Mouse (Mus musculus): ENCODE data around the gene Trio.

Trio gene

DNA sequence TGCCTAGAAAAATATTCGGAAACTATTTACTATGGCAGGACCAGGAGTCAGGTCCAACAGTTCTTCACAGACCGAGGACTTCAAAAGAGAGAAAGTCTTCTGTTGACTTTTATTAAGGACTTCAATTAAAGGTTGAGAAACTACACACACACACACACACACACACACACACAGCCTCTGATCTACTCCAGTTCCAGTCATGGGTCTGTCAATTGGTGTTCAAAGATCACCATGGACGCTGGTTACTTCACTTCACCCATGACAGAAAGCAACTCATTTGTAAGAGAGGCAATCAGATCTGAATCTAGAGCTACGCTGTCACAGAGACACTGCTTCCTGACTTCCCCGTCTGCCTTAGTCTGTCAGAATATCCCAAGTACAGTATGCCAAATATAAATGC, 33.1 kb downstream of the Trio start:
- CTCF ChIA-PET = no interaction called here

DNA sequence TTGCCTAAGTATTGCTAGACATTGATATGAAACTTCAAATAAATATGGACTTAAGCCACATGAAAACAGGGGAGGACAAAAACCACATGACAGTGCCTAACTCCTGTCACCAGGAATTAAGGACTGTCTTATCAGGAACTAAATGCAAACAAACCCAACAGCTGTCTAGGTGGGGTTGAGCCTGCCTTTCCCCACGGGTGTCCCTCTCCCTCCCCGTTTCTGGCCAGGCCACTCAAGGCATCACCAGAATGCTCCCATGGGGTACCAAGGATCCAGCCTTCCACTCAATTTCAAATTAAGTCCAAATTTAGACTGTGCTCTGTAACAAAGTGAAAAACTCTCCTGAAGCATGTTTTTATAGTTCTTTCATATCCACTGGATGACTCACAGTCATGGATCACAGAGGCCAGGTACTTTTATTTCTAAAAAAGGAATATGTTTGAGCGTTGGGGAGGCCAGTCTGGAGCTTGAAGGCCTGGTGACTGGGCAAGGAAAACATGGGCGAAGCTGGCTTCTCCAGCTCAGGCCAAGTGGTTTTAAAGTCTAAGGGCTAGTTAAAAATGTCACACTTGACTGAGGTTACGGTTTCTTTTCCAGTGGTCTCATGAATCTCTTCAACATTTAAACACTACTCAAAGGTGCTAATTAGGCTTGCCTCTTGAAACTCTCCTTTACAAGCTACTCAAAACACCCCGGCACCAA, 33.6 kb downstream of the Trio start:
- CTCF ChIA-PET = no interaction called here

DNA sequence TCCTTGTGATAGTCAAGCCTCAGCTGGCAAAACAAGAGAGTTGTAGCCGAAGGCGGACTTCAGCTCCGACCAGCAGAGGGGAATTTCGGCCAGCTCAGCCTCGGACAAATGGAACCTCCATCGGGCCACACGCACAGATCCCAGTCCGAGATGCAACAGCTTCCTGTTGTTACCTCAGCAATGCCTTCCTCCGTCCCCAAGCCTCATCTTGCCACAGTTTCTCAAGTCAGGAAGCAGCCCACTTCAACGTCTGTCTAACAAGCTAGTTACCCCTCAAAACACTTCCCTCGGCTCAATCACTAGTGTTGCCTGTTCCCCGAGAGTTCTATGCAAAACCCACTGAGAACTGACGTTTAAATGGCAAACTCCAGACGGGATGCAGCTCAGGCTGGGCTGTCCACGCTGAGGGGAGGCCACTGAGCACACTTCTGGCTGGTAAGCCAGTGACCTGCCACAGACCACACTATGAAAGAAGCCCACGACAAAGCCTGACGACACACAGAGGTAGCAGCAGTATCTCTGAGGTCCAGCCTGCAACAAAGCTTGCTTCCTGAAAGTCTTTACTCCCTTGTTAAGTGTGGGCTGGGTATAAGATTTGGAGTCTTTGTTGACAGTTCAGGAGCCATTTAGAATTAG, 34.5 kb downstream of the Trio start:
- CTCF ChIA-PET = no interaction called here

DNA sequence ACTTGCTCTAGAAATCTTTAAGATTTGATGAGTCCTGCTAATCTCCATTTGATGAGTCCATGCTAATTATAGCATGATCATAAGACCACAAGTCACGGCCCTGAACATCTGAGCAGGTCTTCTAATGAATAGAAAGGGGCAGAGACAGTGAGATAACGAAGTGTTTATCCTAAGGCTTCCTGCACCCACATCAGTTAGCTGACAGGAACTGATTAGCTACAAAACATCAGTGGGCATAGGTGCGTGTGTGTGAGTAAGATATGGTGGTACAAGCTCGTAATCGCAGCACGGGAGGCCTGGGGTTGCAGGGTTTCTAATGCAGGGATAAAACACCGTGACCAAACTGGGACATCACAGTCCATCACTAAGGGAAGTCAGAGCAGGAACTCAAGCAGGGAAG, 37.7 kb downstream of the Trio start:
- CTCF ChIA-PET = no interaction called here

DNA sequence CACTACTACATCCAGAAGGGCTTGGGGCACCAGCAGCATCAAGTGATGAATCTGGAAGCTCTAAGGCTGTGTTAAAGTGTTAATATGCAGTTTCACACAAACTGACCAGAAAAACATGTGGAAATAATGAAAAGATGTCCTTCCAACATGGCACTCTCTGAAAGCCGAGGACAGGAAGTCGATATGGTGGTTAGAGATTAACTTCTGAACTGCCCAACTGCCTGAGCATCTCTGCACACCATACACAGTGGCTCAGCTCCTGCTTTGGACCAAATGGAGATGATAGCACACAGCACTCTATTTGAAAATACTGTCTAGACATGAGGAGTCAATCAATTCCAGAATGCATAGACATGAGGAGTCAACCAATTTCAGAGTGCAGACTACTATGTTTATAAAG, 40.8 kb downstream of the Trio start:
- CTCF ChIA-PET = no interaction called here

DNA sequence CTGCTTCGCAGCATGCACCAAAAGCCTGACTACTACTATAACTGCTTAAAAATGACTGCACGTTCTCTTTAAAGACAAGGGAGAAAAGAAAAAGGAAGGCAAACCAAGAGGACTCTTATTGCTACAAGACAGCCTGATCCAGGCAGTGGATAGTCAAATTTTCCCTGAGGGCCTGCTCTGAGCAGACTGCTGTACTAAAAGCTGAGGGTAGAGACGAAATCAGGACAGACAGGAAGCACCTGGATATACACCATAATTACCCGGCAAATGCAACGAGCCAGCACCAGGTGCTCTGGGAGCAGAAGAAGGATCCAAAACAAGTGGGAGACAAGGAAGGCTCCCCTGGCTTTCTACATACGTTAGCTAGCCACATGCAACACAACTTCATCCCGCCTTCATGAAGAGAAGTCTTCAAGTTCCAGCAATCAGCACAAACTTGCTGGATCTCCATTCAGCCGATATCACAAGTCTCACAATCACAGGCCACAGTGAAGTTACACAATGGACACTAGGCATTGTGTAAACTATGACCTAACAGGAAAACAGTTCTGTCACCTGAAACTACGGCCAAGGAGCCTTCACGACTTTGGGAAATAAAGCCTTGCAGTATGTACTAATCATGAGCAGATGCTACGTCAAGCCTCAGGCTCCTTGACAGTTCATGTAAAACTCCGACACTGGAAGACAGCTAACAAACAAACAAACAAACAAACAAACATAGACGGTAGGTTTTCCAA, 43.7 kb downstream of the Trio start:
- CTCF ChIA-PET = no interaction called here

DNA sequence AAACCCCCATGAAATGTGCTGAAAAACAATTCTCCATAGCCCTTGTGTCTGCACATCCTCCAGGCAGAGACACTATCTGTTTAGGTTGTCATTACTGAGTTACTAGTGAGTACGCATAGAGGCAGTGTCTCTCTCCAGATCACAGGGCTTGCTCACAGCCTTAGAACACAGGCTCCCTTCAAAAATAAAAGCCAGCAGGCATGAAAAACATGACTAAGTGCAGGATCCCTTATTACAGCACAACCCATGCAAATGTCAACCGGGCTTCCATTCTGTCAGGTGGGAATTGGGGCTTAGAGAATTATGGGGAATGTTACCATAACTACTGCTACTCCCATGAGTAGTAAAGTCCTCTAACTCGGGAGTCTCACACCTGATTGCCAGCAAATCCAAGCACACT, 44.4 kb downstream of the Trio start:
- CTCF ChIA-PET = no interaction called here

DNA sequence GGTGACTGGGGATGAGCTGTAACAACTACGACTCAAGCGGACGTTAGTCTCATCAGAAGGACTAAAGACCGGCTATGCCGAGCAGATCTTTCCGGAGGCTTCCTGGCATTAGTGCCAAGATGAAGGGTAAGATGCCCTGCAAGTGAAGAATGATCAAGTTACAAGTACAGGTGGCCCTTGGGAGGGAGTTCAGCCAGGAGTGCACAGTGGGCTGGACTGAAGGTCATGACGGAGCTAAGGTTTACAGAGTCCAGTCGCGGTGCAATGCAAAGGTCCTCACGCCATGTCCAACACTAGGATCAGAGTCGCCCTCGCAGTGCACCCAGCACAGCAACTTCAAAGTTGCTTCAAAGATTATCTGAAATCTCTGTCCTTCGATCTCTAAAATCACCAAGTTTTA, 45.2 kb downstream of the Trio start:
- CTCF ChIA-PET = no interaction called here

DNA sequence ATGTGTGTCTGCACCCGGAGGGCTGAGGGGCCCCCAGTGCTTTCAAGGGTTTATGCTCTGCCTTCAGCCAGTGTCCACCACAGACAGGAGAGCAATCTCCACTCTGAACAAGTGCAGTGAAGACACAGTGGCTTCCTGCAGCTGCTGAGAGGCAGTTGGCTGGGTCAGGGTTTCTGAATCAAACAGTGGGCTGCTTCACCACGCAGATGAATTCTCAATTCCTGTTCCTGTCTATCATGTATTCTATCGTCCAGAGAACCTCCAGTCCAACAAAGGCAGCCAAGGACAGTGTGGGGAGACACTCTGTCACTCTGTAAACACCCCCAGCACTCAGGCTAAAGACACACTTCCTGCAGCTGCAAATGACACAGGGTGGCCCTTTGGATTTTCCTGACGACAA, 48.7 kb downstream of the Trio start:
- CTCF ChIA-PET = interaction anchor here (0.6 kb wide), 1 partner anchor 50 kb away, joined by 3 read pairs; no protein-coding TSS in a partner anchor

DNA sequence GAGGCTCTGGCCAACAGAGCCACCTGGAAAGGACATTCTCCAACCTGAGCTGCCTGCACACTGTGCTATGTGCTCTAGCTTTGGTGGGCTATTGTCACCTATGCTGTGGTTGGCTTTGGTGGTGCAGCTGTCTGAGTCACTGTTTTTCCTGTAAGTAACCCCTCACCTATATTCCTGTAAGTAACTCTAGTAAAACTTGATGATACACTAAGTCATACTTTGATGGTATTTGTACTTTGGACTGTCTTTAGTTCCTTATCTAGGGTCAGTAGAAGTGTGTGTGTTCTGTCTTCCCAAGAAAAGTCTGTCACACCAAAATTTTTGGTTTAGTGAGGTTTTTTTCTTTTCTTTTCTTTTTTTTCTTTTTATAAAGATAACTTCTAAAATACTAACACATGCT, 49.3 kb downstream of the Trio start:
- CTCF ChIA-PET = no interaction called here

DNA sequence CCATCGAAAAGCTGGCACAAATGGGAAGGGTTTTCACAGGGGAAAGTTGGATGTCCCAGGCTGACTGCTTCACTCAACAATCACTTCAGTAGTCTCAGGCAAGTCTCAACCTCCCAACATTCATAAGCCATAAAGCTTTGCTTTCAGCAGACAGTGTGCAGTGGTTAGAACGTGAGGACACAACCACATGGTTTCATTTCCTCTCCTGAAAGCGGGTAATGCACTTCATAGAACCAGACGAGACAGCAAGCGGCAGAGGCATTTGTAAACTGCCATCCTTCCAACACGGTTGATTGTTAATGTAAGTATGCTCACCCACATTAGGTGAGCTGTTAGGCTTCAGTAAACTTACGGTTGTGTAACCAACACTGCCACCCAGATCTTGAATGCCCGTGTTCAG, 51.0 kb downstream of the Trio start:
- CTCF ChIA-PET = interaction anchor here (0.7 kb wide), 1 partner anchor 135 kb away, joined by 3 read pairs; no protein-coding TSS in a partner anchor

DNA sequence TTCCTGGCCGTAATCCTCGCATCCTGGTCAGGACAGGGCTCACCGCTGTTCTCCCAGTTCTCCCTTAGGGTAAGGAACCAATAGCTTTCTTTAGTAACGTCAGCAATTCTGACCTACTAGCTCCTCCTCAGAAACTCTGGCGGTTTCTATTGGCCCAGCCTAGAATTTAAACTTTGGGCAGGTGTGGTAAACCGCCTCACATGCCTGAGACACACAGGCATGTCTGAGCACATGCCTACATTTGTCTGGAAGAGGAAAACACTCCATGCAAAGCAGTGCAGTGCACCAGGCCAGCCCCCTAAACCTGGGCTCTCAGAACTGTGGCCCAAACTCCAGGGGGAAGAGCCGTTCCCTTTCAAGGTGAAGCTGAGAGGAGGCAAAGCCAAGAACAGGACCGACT, 57.5 kb downstream of the Trio start:
- CTCF ChIA-PET = no interaction called here

DNA sequence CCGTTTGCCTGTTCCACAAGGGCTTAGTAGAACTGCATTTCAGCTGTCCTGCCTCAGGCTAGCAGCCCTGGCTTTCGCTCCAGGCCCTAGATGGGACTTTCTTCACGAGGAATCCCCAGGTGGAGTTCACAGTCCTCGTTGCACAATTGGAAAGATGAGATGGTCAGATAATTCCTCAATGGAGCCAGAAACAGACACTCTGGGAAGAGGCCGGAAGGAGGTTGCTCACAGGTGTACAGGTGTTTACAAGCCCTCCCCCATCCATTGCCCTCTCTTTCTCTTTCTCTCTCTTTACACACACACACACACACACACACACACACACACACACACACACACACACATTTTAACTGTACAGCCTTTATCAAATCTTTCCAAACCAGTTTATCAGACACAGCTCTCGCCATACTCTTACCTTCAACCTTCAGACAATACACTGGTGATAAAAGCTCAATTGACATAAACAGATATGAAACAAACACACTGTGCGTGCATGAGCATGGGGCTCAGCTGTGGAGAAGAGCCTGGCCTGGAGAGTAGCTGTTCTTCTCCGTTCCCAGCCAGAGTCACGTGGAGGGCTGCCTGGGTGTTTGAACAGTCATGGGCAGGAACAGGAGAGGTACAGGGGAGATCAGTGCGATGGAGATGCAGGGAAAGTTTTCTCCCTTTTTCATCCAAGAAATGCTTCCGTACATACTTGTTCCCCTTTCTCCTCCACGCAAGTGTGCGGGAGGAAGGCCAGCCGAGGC, 58.3 kb downstream of the Trio start:
- CTCF ChIA-PET = interaction anchor here (0.8 kb wide), 1 partner anchor 53 kb away, joined by 6 read pairs; no protein-coding TSS in a partner anchor

DNA sequence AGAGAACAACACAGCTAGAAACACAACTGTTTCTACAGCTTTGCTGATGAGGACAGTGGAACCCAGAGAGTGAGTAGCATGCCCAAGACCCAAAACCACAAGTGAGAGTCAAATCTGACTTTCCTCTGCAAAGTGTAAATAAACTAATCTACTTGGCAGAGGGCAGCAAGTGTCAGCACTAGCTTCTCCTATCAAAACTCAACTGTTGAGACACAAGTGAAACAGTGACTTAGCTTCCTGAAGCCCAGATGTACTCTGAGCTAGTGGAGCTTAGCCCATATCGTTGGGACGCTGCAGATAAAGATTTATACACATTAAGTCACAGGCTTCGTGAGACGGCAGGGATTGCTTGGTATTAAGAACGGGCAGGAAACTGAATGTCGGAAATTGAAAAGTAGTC, 60.8 kb downstream of the Trio start:
- CTCF ChIA-PET = interaction anchor here (0.6 kb wide), 1 partner anchor 219 kb away, joined by 3 read pairs; no protein-coding TSS in a partner anchor

DNA sequence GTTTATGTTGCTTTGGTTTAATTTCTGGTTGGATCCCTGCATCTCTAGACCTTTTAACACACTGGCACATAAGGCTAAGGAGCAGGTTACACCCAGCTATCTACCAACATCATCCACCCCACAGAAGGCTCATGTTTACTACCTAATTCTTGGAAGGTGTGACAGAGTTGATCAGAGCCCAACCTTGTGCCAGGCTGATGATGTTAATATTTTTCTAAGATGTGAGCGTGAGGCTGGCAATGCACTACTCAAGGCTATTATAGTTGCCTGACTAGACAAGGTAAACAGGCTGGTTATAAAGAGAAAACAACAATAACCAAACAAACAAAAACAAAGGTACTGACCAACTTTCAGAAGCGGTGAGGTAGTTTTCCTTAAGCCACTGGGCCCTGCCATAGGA, 62.1 kb downstream of the Trio start:
- CTCF ChIA-PET = no interaction called here

DNA sequence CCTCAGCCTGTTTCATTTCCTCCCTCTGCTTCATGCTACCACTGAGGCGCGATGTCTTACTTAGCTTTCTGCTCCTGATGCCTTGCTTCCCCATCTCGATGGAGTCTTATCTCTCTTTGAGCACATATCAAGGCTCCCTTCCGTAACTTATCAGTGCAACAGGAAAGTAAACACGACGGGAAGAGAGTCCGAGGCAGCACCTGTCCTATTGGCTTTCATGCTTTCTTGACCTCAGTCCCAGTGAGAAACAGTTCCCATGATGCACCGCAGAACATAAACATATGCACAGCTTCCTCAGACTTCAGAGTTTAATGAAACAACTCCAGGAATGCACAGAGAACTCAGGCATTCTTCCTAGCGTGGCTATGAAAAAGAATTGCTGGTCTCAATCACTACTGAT, 65.0 kb downstream of the Trio start:
- CTCF ChIA-PET = no interaction called here

DNA sequence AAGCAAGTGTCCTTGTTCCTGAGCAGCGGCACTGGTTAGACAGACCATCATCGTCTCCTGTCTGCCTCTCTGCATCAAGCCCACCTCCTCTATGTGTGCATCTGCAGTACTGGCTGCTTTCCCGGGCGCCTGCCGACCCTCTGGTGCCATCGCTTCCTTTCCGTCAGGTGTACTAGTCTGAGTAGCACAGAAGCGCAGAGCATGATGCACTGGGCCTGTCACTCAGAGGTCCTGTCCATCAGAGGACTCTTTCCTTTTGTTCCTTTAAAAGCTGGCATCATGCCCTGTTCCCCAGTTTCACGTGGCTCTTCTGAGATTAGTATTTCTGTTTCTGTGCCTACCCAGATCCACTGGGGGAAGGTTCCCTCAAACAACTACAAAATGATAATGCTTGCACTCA, 67.8 kb downstream of the Trio start:
- CTCF ChIA-PET = no interaction called here

DNA sequence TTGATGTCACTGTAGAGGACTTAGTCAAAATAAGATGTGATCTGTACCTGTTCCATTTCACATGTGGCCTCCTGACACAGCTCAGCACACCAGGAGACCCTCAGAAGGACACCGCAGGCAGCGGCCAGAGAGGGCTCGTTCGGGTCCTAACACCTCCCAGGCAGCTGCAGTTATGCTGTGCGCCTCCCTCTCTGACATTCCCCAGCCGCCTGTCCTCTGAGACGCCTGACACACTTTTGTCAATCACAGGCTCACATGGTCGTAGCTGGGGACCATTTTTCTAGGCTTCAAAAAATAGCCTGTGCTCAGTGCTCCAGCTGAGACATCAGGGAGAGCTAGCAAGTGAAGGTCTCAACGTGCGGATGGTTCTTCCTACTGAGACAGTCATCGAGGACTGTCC, 70.0 kb downstream of the Trio start:
- CTCF ChIA-PET = interaction anchor here (0.7 kb wide), 1 partner anchor 36 kb away, joined by 3 read pairs; no protein-coding TSS in a partner anchor

DNA sequence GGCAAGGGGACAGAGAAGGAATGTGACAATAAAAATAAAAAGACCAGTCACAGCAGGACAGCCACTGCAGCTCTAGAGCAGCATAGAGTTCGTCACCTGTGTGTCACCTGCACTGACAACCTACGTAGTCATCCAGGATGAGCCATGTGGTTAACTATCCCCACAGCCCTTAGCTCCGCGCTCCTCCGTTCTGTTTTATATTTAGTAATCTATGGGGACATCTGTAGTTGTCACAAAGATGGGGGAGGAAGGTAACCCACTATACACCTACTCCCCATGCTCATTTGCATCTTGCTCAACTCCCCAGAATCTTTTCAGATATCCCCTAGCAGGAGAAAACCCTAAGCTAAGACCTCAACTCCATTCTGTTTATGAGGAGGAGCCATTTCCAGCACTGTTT, 71.3 kb downstream of the Trio start:
- CTCF ChIA-PET = no interaction called here

DNA sequence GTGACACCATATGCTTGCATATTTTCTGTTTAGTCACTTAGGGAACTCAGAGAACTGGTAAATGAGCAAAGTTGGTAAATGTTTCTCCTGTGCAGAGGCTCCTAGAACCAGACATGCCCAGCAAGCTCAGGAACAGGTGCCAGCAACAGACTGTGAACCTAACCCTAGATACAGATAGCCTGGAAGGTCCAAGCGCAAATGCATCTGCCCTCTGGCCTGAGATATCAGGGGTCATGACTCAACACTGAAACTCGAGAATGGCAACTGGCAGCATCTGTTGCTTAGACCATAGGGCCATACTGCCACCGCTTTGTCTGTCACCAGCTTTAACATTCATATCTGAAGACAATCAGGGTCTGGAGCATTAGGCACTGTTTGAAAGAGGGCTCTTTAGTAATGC, 72.1 kb downstream of the Trio start:
- CTCF ChIA-PET = no interaction called here

DNA sequence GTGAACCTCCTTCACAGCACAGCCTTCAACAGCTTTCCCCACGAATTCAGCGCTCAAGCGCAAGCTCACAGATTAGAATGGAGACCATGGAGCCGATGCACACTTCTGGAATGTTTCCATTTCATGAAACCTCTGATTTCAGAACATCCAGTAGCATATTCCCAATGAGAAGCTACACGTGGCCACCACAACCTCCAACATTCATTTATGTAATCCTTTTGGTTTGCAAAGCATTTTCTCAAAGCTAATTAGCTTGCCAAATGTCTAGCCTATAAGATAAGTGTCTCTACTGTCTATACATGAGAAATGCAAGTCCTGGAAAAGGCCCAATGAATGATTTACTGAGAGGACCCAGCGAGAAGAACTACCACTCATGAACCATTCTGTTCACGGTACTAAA, 74.5 kb downstream of the Trio start:
- CTCF ChIA-PET = no interaction called here

DNA sequence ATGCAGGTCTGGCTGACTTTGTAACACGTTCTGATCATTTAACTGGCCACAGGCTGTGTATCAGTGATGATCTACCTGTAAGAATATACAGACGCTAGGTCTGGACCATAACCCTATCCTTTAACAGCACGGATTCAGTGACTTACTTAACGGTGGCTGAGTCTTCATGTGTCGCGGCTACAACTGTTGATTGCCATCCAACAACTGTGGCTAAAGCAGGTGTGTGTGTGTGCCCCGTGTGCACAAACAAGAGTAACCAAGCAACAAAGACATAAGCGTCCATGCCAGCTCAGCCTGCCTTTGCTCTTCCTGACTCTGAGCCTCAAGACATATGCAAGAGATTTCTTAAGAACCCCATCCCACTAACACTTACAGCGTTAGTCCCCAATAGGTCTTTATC, 76.5 kb downstream of the Trio start:
- CTCF ChIA-PET = no interaction called here
